Mouse (Mus musculus) bone marrow macrophage, adult 2 months (primary cell): ENCODE results near the gene Homer2. TPM values are rescaled to one million over a fixed set of nuclear protein-coding genes. Genes with fewer than 3 reads are reported as not detected.

Experiments
- H3K27ac ChIP-seq: 2 replicates; pipeline ENCODE4 v1.5.1; 2012; ENCODE audit warnings: low read depth, low read length; ENCODE audit not compliant: insufficient read depth
- H3K4me1 ChIP-seq: 2 replicates; pipeline ENCODE4 v1.6.1; 2012; ENCODE audit warnings: low read length; ENCODE audit not compliant: control insufficient read depth, insufficient read depth
- H3K4me3 ChIP-seq: 2 replicates; pipeline ENCODE4 v1.5.1; 2012; ENCODE audit warnings: mild to moderate bottlenecking, low read length, moderate library complexity; ENCODE audit not compliant: insufficient read depth
- CTCF ChIP-seq: IDR thresholded peaks from 2 replicates; pipeline ENCODE4 v1.5.1; 2012; ENCODE audit warnings: low read depth, mild to moderate bottlenecking, low read length, moderate library complexity
- POLR2A ChIP-seq: IDR thresholded peaks from 2 replicates; pipeline ENCODE4 v1.6.1; 2012; ENCODE audit warnings: mild to moderate bottlenecking, low read depth, low read length, borderline replicate concordance
- polyA plus RNA-seq: library from polyadenylated mRNA; stranded (reverse); fragments of >200 nt; gene quantifications from 2 replicates; pipeline ENCODE4 v1.2.4, GENCODE M21; 2012; ENCODE audit not compliant: missing spikeins, insufficient read depth, insufficient read length

The Homer2 gene
- polyA plus RNA-seq, 1 experiment: not detected

DNA sequence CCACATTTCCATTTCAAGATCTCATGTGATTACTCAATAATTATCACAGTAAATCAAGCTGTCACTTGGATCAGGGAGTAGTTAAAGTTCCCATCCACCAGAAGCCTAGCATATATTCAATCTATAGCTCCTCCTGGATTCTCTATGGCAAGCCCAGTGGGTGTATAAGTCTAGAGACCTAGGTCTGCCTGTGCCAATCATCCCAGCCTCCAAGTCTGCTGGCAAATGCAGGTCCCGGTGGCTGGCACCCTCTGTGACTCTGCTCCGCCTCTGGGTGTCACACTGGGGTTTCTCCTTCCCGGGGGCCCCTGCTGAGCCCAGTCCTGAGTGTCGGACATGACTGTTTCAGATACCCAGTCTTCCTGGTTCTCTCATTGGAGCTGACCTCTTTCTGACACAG lies 84.5 kb downstream of the Homer2 start:
- Histone ChIP-seq H3K27ac (no peak overlapping the region), H3K4me1 (no peaks in the 10 kb centered on the region), H3K4me3 (no peak overlapping the region)
- TF ChIP-seq CTCF: no peak
- no peak for TF ChIP-seq POLR2A

GRCm38 (mm10) chr7:81615031-81615430 lies 92.3 kb downstream of the Homer2 start:
- Histone ChIP-seq H3K4me3 (no peak overlapping the region), H3K4me1 (no peaks in the 10 kb centered on the region), H3K27ac (no peak overlapping the region)
- TF ChIP-seq POLR2A: no peak
- TF ChIP-seq CTCF: no peak

DNA sequence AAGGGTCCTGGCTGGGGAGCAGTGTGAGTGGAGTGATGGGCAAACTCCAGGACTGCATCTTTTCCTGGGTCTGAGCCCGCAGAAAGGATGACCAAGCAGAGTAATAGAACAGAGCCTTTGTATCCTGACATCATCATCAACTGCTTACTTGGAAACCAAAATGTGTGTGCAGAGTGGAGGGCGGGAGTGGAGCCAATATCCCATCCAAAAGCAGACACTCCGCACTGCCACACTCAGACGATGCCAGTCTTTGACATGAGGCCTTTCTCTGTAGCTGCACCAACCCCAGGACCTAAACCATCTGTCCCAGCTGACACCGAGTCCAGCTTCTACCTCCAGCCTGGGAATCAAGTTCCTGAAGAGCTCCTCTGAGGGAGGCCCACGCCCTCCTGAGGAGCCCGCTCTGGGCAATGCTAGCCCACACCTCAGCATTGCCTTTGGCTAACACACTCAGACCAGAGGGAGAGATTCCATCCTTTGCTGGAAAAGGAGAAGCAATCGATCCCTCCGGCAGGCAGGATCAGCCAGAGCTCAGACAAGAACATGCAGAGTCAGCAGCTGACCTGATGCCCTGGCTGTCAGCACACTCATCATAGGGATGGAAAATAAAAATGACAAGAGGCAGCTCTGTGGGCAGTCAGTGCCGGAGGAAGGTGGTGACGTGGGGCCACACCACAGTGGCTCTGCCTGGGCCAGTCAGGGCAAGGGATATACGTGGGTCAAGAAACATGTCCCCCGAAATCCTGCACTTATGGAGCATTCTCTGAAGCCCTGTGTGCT lies 94.3 kb downstream of the Homer2 start:
- TF ChIP-seq CTCF: no peak
- TF ChIP-seq POLR2A: no peak
- Histone ChIP-seq H3K27ac (no peak overlapping the region), H3K4me3 (no peak overlapping the region), H3K4me1 (no peaks in the 10 kb centered on the region)

- no peaks in the 10 kb centered on the region for H3K4me1 ChIP-seq
- H3K27ac ChIP-seq: no peak overlapping the region
- H3K4me3 ChIP-seq: no peak overlapping the region
- TF ChIP-seq POLR2A: no peak
- TF ChIP-seq CTCF: peak; percentile 29; the same call in 1 of the 2 replicates
Measured at GRCm38 (mm10) chr7:81610125-81610524, 97.2 kb downstream of the Homer2 start.

- Histone ChIP-seq H3K4me1 (no peaks in the 10 kb centered on the region), H3K27ac (no peak overlapping the region)
Measured at GRCm38 (mm10) chr7:81606452-81606851, 100.9 kb downstream of the Homer2 start.

DNA sequence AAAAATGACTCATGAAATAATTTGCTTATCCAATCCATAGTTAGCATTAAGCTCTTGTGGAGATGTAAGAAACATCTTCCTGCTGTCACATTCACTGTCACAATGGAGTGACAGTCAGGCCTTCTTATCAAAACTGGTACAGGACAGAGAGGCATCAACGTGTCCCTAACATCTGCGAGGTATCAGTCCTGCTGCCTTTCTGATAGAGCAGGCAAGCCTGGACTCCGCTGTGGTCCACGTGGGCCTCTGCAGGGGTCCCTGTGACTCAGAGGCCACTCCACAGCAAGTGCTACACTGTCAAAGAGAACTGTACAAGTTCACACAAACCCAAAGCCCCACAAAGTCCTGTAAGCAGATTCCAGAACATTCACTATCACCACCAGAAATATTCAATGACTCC lies 101.8 kb downstream of the Homer2 start:
- TF ChIP-seq POLR2A (no peak), CTCF (no peak)
- Histone ChIP-seq H3K4me1 (no peaks in the 10 kb centered on the region), H3K27ac (no peak overlapping the region)

More at GRCm38 (mm10) chr7:81606452-81606851, 100.9 kb downstream of the Homer2 start:
- TF ChIP-seq CTCF: no peak
- no peak for TF ChIP-seq POLR2A
- no peak overlapping the region for H3K4me3 ChIP-seq

DNA sequence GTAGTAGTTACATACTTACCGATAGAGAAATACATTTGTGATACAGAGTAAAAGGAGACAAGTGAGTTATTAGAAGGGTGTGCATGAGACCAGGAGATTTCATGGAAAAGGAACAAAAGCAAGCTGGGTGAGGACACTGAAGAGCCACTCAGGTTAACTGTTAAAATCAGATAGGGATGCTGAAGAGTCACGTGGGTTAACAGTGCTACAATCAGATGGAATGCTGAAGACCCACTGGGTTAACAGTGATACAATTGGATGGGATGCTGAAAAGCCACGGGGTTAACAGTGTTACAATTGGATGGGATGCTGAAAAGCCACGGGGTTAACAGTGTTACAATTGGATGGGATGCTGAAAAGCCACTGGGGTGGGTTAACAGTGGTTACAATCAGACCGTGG lies 102.3 kb downstream of the Homer2 start:
- Histone ChIP-seq H3K4me3 (no peak overlapping the region), H3K27ac (no peak overlapping the region), H3K4me1 (no peaks in the 10 kb centered on the region)
- no peak for TF ChIP-seq CTCF
- TF ChIP-seq POLR2A: no peak

More for the DNA sequence above, 101.8 kb downstream of the Homer2 start:
- no peak overlapping the region for H3K4me3 ChIP-seq

- Histone ChIP-seq H3K27ac (no peak overlapping the region), H3K4me1 (peaks cover 4% of the 10 kb centered on the region), H3K4me3 (no peak overlapping the region)
- TF ChIP-seq CTCF (no peak), POLR2A (no peak)
Measured at GRCm38 (mm10) chr7:81599379-81600280, 107.7 kb downstream of the Homer2 start.

DNA sequence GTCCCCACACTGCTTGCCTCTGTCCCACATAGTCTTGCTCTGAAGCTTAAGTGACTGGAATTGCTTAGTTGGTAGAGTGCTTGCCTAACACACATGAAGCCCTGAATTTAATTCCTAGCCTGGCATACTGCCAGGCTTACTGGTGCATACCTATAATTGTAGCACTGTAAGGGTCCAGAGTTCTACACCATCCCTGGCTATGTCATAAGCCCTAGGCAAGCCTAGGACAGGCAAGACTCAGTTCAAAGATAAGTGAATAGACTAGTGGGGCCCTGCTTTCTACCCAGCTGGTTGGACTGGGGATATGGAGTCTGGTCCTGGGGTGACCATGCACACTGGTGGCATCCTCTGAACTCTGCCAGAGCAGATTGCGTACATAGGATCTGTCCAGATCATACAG lies 109.7 kb downstream of the Homer2 start:
- TF ChIP-seq CTCF (no peak), POLR2A (no peak)
- no peak overlapping the region for H3K4me3 ChIP-seq

DNA sequence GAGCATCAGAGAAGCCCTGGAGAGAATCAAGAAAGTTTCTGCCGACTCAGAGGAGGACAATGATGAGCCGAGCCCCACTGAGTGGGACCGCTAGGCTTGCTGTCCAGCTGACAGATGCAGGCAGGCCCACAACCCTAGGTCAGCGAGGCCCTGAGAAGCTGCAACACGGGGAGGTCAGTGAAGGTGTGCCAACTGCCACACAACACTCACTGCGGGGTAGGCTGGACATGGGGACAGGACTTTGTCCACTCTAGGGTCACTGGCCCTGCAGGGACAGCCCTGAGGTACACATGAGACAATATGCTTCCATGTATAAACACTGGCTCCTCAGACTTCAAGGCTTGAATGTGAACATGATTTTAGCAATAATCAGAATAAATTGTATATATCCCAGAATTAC lies 111.2 kb downstream of the Homer2 start:
- TF ChIP-seq POLR2A: no peak
- TF ChIP-seq CTCF: no peak
- H3K27ac ChIP-seq: no peak overlapping the region
- peaks cover 4% of the 10 kb centered on the region for H3K4me1 ChIP-seq
- H3K4me3 ChIP-seq: no peak overlapping the region

More for the DNA sequence above, 109.7 kb downstream of the Homer2 start:
- H3K4me1 ChIP-seq: peaks cover 4% of the 10 kb centered on the region
- H3K27ac ChIP-seq: no peak overlapping the region
